ENCODE assay signal across 7 mouse cellular contexts in genomic region chr7:139119152-139119774, GRCm38 (mm10). TPM values are rescaled to one million over a fixed set of nuclear protein-coding genes. Genes with fewer than 3 reads are reported as not detected.
A peak's percentile ranks its signal among the peaks of the same experiment; 100 is the strongest.
DNase-seq lines count a peak whose midpoint lies in the region; ATAC-seq lines count a peak whose summit lies in the region.

No protein-coding gene starts in this region.

- no peak overlapping the region for H3K9ac ChIP-seq in intestine, embryonic 15.5 days
- H3K9ac ChIP-seq in midbrain, embryonic 14.5 days (replicated peaks; ENCODE audit: low read length), result no peak overlapping the region

- H3K27me3 ChIP-seq in intestine, embryonic 15.5 days (replicated peaks), result no peaks in the 10 kb centered on the region; the same call in 1 of the 2 replicates
- H3K27me3 ChIP-seq in midbrain, embryonic 14.5 days (ENCODE audit: control insufficient read depth, insufficient read depth, low read length), result no peaks in the 10 kb centered on the region

- H3K27ac ChIP-seq in intestine, embryonic 15.5 days, result no peak overlapping the region
- H3K27ac ChIP-seq in midbrain, embryonic 14.5 days (replicated peaks; ENCODE audit: low read depth, low read length), result no peak overlapping the region

- ATAC-seq in intestine, embryonic 15.5 days, result peak; percentile 39; the same call in 1 of the 2 replicates
- peak; percentile 48; the same call in 1 of the 2 replicates for ATAC-seq in midbrain, embryonic 14.5 days (ENCODE audit: low FRiP score, low TSS enrichment)

- H3K4me3 ChIP-seq in intestine, embryonic 15.5 days (replicated peaks), result no peak overlapping the region
- H3K4me3 ChIP-seq in midbrain, embryonic 14.5 days (replicated peaks; ENCODE audit: low read depth, low read length), result no peak overlapping the region

- H3K4me2 ChIP-seq in intestine, embryonic 15.5 days (replicated peaks), result no peak overlapping the region
- no peak overlapping the region for H3K4me2 ChIP-seq in midbrain, embryonic 14.5 days (ENCODE audit: low read length)

- no peaks in the 10 kb centered on the region for H3K9me3 ChIP-seq in intestine, embryonic 15.5 days
- H3K9me3 ChIP-seq in midbrain, embryonic 14.5 days (ENCODE audit: control insufficient read depth, low read length), result no peaks in the 10 kb centered on the region

- peak; percentile 92 for DNase-seq in adrenal gland, postnatal 10 days
- DNase-seq in embryo, embryonic 10.5 days (ENCODE audit: low spot score), result peak; percentile 86
- DNase-seq in gastrocnemius, postnatal 25 days, result peak; percentile 42
- DNase-seq in left cerebral cortex, postnatal 10 days (ENCODE audit: extremely low spot score in 1 of 2, low spot score in 2 of 2), result peak; percentile 80 to 84
- DNase-seq in midbrain, embryonic 14.5 days, result peak; percentile 92
- peak; percentile 15 to 63 for DNase-seq in spleen, adult 18-20 months

- intact Hi-C loops in left cerebral cortex, postnatal 10 days (cut with DNase I), result no loop called here

- no peaks in the 10 kb centered on the region for H3K36me3 ChIP-seq in intestine, embryonic 15.5 days
- H3K36me3 ChIP-seq in midbrain, embryonic 14.5 days (ENCODE audit: control insufficient read depth, insufficient read depth, low read length), result no peaks in the 10 kb centered on the region

- no peaks in the 10 kb centered on the region for H3K4me1 ChIP-seq in intestine, embryonic 15.5 days (replicated peaks)
- no peaks in the 10 kb centered on the region for H3K4me1 ChIP-seq in midbrain, embryonic 14.5 days (ENCODE audit: control insufficient read depth, insufficient read depth, low read length)

- WGBS in intestine, embryonic 15.5 days, result 39% methylated on average over 13 of the region's 13 CpGs
- 42% methylated on average over 13 of the region's 13 CpGs for WGBS in midbrain, embryonic 14.5 days

RNA-seq across cellular contexts. Expression of gene Dpysl4, which starts 33.5 kb away (rescaled TPM):
- total RNA-seq in adrenal gland, postnatal 10 days (2021), result 1 to 10 TPM; 3.3 to 6.3 TPM
- total RNA-seq in gastrocnemius, postnatal 25 days (2021), result under 1 TPM; 0.28 to 0.35 TPM
- 12.7 and 15.6 TPM in 2 replicates for polyA plus RNA-seq in intestine, embryonic 15.5 days (2015; fragmentation: Nextera tagmentation; extraction: Ambion mirVana)
- total RNA-seq in left cerebral cortex, postnatal 10 days (2021), result 100 to 1,000 TPM; 119 to 126 TPM
- 215 and 238 TPM in 2 replicates for polyA plus RNA-seq in midbrain, embryonic 14.5 days (2014; fragmentation: Nextera tagmentation; extraction: Ambion mirVana)

Comparison
In these comparisons a context has a peak if more than half of its experiments do, and no peak if none do; other contexts are left out.
1. DNase-seq: peak in every context shown above with its lines; median percentile 92 in adrenal gland, postnatal 10 days; 92 in midbrain, embryonic 14.5 days; 86 in embryo, embryonic 10.5 days; 82 in left cerebral cortex, postnatal 10 days; 42 in gastrocnemius, postnatal 25 days; 39 in spleen, adult 18-20 months.
2. RNA of gene Dpysl4, which starts 33.5 kb away (total RNA-seq): 119 to 126 TPM in left cerebral cortex, postnatal 10 days; 3.3 to 6.3 TPM in adrenal gland, postnatal 10 days and 0.28 to 0.35 TPM in gastrocnemius, postnatal 25 days; every median in the first group is over 10 times any median in the second.